Mouse (Mus musculus) liver, postnatal 0 days (tissue): Measurements from ENCODE around the gene Cc2d2b. TPM values are rescaled to one million over a fixed set of nuclear protein-coding genes. Genes with fewer than 3 reads are reported as not detected.

Source experiments
- ATAC-seq: fragments of 200-750 bp; cut with Nextera tagmentation; 2 replicates; pipeline ENCODE4 v1.8.0; 2017; ENCODE audit warnings: mild to moderate bottlenecking, moderate library complexity
- DNase-seq: peaks from one replicate; pipeline ENCODE4 v3.0.0-alpha.2; 2016
- H3K27ac ChIP-seq: fragments of 300-500 bp; sonication (generic); 2 replicates; pipeline ENCODE4 v1.5.1; 2014; ENCODE audit warnings: antibody characterized with exemption, moderate library complexity, mild to moderate bottlenecking, low read depth
- H3K27me3 ChIP-seq: fragments of 300-500 bp; sonication (generic); 2 replicates; pipeline ENCODE4 v1.6.1; 2014; ENCODE audit warnings: low read length, control low read depth, mixed read lengths; ENCODE audit not compliant: insufficient read depth
- H3K36me3 ChIP-seq: fragments of 300-500 bp; sonication (generic); replicated peaks from 2 replicates; pipeline ENCODE4 v1.6.1; 2014; ENCODE audit warnings: mild to moderate bottlenecking, control low read depth, low read length, moderate library complexity, mixed read lengths; ENCODE audit not compliant: insufficient read depth
- H3K4me1 ChIP-seq: fragments of 300-500 bp; sonication (generic); 2 replicates; pipeline ENCODE4 v1.6.1; 2014; ENCODE audit warnings: antibody characterized with exemption, mild to moderate bottlenecking, control low read depth; ENCODE audit not compliant: insufficient read depth
- H3K4me2 ChIP-seq: fragments of 300-500 bp; sonication (generic); 2 replicates; pipeline ENCODE4 v1.6.1; 2014; ENCODE audit warnings: low read depth, mild to moderate bottlenecking, low read length, moderate library complexity, mixed read lengths
- H3K4me3 ChIP-seq: fragments of 300-500 bp; sonication (generic); 2 replicates; pipeline ENCODE4 v1.5.1; 2014; ENCODE audit warnings: low read depth, low read length
- H3K9ac ChIP-seq: fragments of 300-500 bp; sonication (generic); replicated peaks from 2 replicates; pipeline ENCODE4 v1.6.1; 2014; ENCODE audit warnings: mild to moderate bottlenecking, moderate library complexity
- H3K9me3 ChIP-seq: fragments of 300-500 bp; sonication (generic); 2 replicates; pipeline ENCODE4 v1.6.1; 2016; ENCODE audit warnings: mild to moderate bottlenecking, control low read depth, low read length, mixed read lengths
- CTCF ChIP-seq: sonication (generic); IDR thresholded peaks from 2 replicates; pipeline ENCODE4 v1.5.1; 2016; ENCODE audit warnings: antibody characterized with exemption, low read depth
- EP300 ChIP-seq: IDR thresholded peaks from 2 replicates; pipeline ENCODE4 v1.6.1; 2016; ENCODE audit warnings: antibody characterized with exemption, low read depth, mild to moderate bottlenecking
- WGBS: fragments of 180-500 bp; shearing (Covaris S2); extraction: QIAGEN DNeasy Blood & Tissue Kit; methylation state at CpG from one replicate; pipeline ENCODE4 v1.1.7; 2014; ENCODE audit not compliant: insufficient replicate concordance; 5-methylcytosine and 5-hydroxymethylcytosine counted together
- polyA plus RNA-seq: library from polyadenylated mRNA; unstranded; fragments of >200 nt; fragmentation: Nextera tagmentation; extraction: Ambion mirVana; gene quantifications from 2 replicates; pipeline ENCODE4 v1.2.1, GENCODE M21; 2015

Gene Cc2d2b
- polyA plus RNA-seq, 1 experiment from 2014 or later = 1.3 TPM

DNA sequence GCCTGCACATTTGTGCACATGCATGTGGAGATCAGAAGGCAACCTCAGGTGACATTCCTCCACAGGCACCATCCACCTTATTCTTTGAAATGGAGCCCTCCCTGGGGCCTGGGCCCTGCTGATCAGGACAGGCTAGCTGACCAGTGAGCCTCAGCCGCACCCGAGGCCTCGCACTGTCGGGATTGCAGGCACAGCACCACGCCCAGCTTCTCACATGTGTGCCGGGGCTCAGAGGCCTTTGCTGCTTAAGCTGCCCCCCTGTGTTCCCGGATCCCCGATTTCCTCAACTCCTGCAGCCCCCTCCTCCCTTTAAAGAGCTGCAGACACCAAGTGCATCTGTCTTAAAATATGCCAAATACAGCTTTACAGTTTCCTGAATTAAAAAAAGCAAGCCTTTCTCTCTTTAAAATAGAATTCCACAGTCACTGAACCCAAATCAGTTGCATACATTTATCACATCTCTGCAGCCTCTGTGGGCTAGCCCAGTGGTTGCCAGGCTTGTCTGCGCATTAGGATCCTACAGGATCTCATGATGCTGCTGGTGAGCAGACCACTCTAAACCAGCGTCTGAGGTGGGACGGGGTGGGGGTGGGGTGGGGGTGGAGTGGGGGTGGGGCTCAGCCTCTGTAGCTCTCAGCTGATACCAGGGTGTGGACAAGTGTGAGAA, 29.0 kb upstream of the Cc2d2b start:
- Histone ChIP-seq H3K9ac (no peak overlapping the region), H3K9me3 (no peaks in the 10 kb centered on the region), H3K27ac (no peak overlapping the region), H3K4me2 (no peak overlapping the region), H3K36me3 (no peaks in the 10 kb centered on the region), H3K4me1 (no peaks in the 10 kb centered on the region), H3K27me3 (no peaks in the 10 kb centered on the region), H3K4me3 (no peak overlapping the region)
- DNase-seq = no peak
- TF ChIP-seq CTCF = no peak
- TF ChIP-seq EP300 = no peak
- WGBS = 67% methylated on average over 11 of the region's 11 CpGs
- no peak for ATAC-seq

DNA sequence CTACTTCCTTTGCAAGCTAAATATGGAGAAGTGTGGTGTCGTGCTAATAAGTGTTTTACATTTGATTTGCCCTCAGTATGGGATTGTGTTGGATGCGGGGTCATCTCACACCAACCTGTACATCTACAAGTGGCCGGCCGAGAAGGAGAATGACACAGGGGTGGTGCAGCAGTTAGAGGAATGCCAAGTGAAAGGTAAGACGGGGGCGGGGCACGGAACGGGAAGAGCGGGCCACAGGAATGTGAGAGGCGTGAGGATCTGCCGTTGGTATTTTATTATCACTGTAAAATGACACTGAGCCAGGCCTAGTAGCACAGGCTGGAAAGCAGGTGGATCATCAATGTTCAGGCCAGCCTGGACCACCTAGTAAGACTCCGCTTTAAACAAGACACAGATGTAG, 28.2 kb upstream of the Cc2d2b start:
- no peaks in the 10 kb centered on the region for H3K4me1 ChIP-seq
- no peak overlapping the region for H3K27ac ChIP-seq
- TF ChIP-seq EP300 = no peak
- TF ChIP-seq CTCF = no peak
- no peak overlapping the region for H3K4me2 ChIP-seq
- no peak for ATAC-seq
- H3K9me3 ChIP-seq = no peaks in the 10 kb centered on the region
- H3K9ac ChIP-seq = no peak overlapping the region
- H3K4me3 ChIP-seq = no peak overlapping the region
- WGBS = 78% methylated on average over 12 of the region's 12 CpGs
- DNase-seq = no peak
- H3K27me3 ChIP-seq = no peaks in the 10 kb centered on the region
- no peaks in the 10 kb centered on the region for H3K36me3 ChIP-seq

DNA sequence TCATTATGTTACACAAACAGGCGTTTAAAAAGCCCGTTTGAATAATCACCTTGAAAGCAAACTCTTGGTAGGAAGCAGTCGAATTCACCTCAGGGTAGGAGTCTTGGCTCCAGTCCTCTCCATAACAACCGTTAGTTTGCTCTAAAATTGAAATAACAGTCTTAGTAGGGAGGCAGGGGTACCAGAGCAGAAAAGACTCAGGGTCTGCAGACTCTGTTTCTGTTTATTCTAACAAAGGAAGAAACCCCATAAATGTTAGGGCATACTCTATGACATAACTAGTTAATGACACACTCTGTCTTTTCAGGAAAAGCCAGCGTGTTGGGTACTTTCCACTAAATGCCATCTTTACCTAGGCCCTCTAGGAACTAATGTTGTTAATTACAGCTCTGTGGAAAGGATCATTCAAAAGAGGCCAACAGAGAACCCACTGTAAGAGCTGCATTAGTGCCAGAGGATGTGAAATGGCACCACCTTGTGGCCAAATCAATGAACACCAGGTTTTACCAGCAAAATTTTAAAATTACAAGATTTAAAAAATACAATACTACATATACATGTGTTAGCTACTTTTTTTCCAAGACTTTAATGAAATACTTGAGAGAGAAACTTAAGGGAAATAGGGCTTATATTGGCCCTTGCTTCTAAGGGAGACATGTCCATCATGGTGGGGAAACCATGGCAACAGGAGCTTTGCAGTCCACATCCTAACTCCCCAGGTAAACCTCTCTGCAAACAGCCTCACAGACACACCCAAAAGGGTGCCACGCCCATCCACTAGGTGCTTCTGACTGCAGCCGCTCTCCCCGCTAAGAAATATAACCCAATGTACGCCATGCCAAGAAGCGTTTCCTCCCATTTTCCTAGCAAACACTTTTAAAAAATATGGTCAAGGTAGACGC, 26.2 kb upstream of the Cc2d2b start:
- Histone ChIP-seq H3K9ac (no peak overlapping the region), H3K4me2 (no peak overlapping the region), H3K4me1 (no peaks in the 10 kb centered on the region), H3K36me3 (no peaks in the 10 kb centered on the region), H3K9me3 (no peaks in the 10 kb centered on the region), H3K27ac (no peak overlapping the region), H3K27me3 (no peaks in the 10 kb centered on the region), H3K4me3 (no peak overlapping the region)
- DNase-seq = peak; percentile 53
- peak; percentile 84 for TF ChIP-seq CTCF
- no peak for TF ChIP-seq EP300
- whole genome bisulfite sequencing = 57% methylated on average over 11 of the region's 11 CpGs
- ATAC-seq = no peak

DNA sequence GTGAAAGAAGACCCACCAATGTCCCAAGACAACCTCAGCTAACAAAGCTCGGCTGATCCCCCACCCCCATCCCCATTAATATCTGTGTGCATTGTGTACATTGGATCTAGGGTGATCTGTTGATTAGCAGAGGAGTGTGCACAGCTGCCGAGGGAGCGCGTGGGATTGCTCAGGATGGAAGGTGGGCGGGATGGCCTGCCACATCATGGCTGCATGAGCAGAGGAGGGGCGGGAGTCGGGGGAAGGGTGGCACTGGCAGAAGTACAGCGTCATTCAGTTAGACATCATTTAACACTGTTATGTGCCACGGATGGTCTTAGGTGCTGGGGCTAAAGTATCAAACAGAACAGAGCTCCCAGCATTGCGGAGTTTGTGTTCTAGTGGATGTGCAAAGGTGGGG, 25.0 kb upstream of the Cc2d2b start:
- H3K27me3 ChIP-seq = no peaks in the 10 kb centered on the region
- ATAC-seq (no peak), DNase-seq (no peak)
- peaks cover 2% of the 10 kb centered on the region; the same call in 1 of the 2 replicates for H3K4me1 ChIP-seq
- no peak overlapping the region for H3K9ac ChIP-seq
- H3K9me3 ChIP-seq = no peaks in the 10 kb centered on the region
- no peak overlapping the region for H3K4me2 ChIP-seq
- no peak overlapping the region for H3K27ac ChIP-seq
- no peak overlapping the region for H3K4me3 ChIP-seq
- TF ChIP-seq EP300 = no peak
- no peak for TF ChIP-seq CTCF
- no peaks in the 10 kb centered on the region for H3K36me3 ChIP-seq
- WGBS = 69% methylated on average over 10 of the region's 10 CpGs

DNA sequence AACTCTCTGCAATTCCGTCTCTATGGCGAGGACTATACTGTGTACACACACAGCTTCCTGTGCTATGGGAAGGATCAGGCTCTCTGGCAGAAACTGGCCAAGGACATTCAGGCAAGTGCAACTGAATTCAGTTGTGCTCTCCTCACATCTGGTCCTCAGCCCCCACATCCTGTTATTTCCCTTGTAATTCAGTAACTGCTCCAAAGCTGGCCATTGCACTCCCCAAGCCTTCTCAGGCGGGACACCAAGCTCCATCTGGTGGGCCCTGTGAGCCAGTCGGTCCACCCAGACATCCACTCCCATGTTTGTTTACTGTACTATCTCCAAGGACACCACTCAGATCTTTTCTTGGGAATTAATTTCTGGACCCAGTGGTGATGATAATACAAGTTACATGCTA, 22.4 kb upstream of the Cc2d2b start:
- ATAC-seq (no peak), DNase-seq (no peak)
- no peak overlapping the region for H3K4me2 ChIP-seq
- TF ChIP-seq CTCF = no peak
- TF ChIP-seq EP300 = no peak
- H3K9ac ChIP-seq = no peak overlapping the region
- H3K4me3 ChIP-seq = no peak overlapping the region
- H3K36me3 ChIP-seq = no peaks in the 10 kb centered on the region
- no peaks in the 10 kb centered on the region for H3K9me3 ChIP-seq
- H3K27me3 ChIP-seq = no peaks in the 10 kb centered on the region
- H3K27ac ChIP-seq = no peak overlapping the region
- H3K4me1 ChIP-seq = peaks cover 7% of the 10 kb centered on the region; the same call in 1 of the 2 replicates
- 66% methylated on average over 4 of the region's 4 CpGs for WGBS

DNA sequence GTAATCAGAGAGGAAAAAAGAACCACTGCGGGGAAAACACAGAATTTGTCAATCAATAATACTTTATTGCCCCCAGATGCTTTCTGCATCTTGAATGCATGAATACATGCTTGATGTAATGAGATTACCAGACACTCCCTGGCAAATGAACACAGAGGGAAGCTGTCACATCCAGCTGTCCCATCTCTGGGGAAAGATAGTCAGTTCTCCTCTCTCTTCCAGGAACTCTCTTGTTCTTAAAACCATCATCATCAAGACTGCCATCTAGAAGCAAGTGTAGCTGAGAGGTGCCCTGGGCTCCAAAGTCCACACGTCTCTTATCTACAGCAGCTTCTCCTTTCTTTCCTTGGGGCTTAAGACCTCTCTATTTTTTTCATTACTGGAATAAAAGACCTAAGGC, 21.9 kb upstream of the Cc2d2b start:
- ATAC-seq (no peak), DNase-seq (no peak)
- H3K4me1 ChIP-seq = peaks cover 7% of the 10 kb centered on the region; the same call in 1 of the 2 replicates
- no peak for TF ChIP-seq EP300
- TF ChIP-seq CTCF = no peak
- 56% methylated on average over 2 of the region's 2 CpGs for WGBS
- H3K36me3 ChIP-seq = no peaks in the 10 kb centered on the region
- no peak overlapping the region for H3K27ac ChIP-seq
- H3K9ac ChIP-seq = no peak overlapping the region
- H3K4me2 ChIP-seq = no peak overlapping the region
- no peak overlapping the region for H3K4me3 ChIP-seq
- H3K27me3 ChIP-seq = no peaks in the 10 kb centered on the region
- no peaks in the 10 kb centered on the region for H3K9me3 ChIP-seq
